Mouse (Mus musculus) T-helper 1 cell (primary cell): ENCODE results near the gene Cdh23.

Source experiments
- in situ Hi-C: fragments of 300-600 bp; cut with MboI, MseI; formaldehyde crosslinking; loops from one replicate; pipeline ENCODE4 v1.15.1; 2025; ENCODE audit warnings: high pct_unique_total_duplicates

Cdh23 gene

GRCm38 (mm10) chr10:60712299-60712698 is 16.0 kb upstream of the Cdh23 start:
- in situ Hi-C loops, result loop anchor here (25.0 kb wide), 1 partner anchor 1975 kb away; no protein-coding TSS in a partner anchor

GRCm38 (mm10) chr10:60708837-60709236 is 12.5 kb upstream of the Cdh23 start:
- in situ Hi-C loops, result loop anchor here (25.0 kb wide), 1 partner anchor 1978 kb away; no protein-coding TSS in a partner anchor

- in situ Hi-C loops, result loop anchor here (25.0 kb wide), 1 partner anchor 1981 kb away; no protein-coding TSS in a partner anchor
Observed at GRCm38 (mm10) chr10:60706268-60706667, 10.0 kb upstream of the Cdh23 start.

GRCm38 (mm10) chr10:60705134-60705533 is 8.8 kb upstream of the Cdh23 start:
- in situ Hi-C loops, result loop anchor here (25.0 kb wide), 1 partner anchor 1982 kb away; no protein-coding TSS in a partner anchor

GRCm38 (mm10) chr10:60697775-60698174 is 1.5 kb upstream of the Cdh23 start:
- in situ Hi-C loops, result loop anchor here (5.0 kb wide), 1 partner anchor 285 kb away; no protein-coding TSS in a partner anchor

GRCm38 (mm10) chr10:60696975-60697374 is 685 bp upstream of the Cdh23 start:
- in situ Hi-C loops, result loop anchor here (5.0 kb wide), 1 partner anchor 285 kb away; no protein-coding TSS in a partner anchor

- in situ Hi-C loops, result no loop called here
Observed at GRCm38 (mm10) chr10:60691671-60692390, 4.5 kb downstream of the Cdh23 start.

- in situ Hi-C loops, result no loop called here
Observed at GRCm38 (mm10) chr10:60690960-60691359, 5.3 kb downstream of the Cdh23 start.

- in situ Hi-C loops, result no loop called here
Observed at GRCm38 (mm10) chr10:60689396-60689795, 6.9 kb downstream of the Cdh23 start.

- in situ Hi-C loops, result no loop called here
Observed at GRCm38 (mm10) chr10:60687011-60687776, 9.1 kb downstream of the Cdh23 start.

GRCm38 (mm10) chr10:60686641-60686975 is 9.7 kb downstream of the Cdh23 start:
- in situ Hi-C loops, result no loop called here

GRCm38 (mm10) chr10:60685764-60686640 is 10.3 kb downstream of the Cdh23 start:
- in situ Hi-C loops, result no loop called here

GRCm38 (mm10) chr10:60678926-60679325 is 17.4 kb downstream of the Cdh23 start:
- in situ Hi-C loops, result no loop called here

- in situ Hi-C loops, result no loop called here
Observed at GRCm38 (mm10) chr10:60677319-60677718, 19.0 kb downstream of the Cdh23 start.

- in situ Hi-C loops, result no loop called here
Observed at GRCm38 (mm10) chr10:60670166-60670565, 26.1 kb downstream of the Cdh23 start.

GRCm38 (mm10) chr10:60668591-60668990 is 27.7 kb downstream of the Cdh23 start:
- in situ Hi-C loops, result no loop called here

GRCm38 (mm10) chr10:60660986-60661385 is 35.3 kb downstream of the Cdh23 start:
- in situ Hi-C loops, result no loop called here

GRCm38 (mm10) chr10:60659450-60660020 is 36.8 kb downstream of the Cdh23 start:
- in situ Hi-C loops, result no loop called here

- in situ Hi-C loops, result no loop called here
Observed at GRCm38 (mm10) chr10:60658176-60658575, 38.1 kb downstream of the Cdh23 start.

- in situ Hi-C loops, result no loop called here
Observed at GRCm38 (mm10) chr10:60653675-60654074, 42.6 kb downstream of the Cdh23 start.

GRCm38 (mm10) chr10:60653106-60653505 is 43.2 kb downstream of the Cdh23 start:
- in situ Hi-C loops, result no loop called here
